Mouse (Mus musculus): ENCODE measurements around the gene Amotl1.

- TF ChIP-seq POLR2A (IDR thresholded peaks at IDR 0.05; ENCODE audit: borderline replicate concordance, extremely low read depth, low read depth, low read length) (no peak), CTCF (IDR thresholded peaks at IDR 0.05; ENCODE audit: insufficient read depth, low read length) (no peak)
Observed at GRCm38 (mm10) chr9:14652761-14653160, 7.9 kb upstream of the Amotl1 start.
